8 mouse cellular contexts compared by ENCODE assay signal in genomic region chr8:90829825-90830224, GRCm38 (mm10). TPM values are rescaled to one million over a fixed set of nuclear protein-coding genes. Genes with fewer than 3 reads are reported as not detected.
DNase-seq lines count a peak whose midpoint lies in the region; ATAC-seq and TF ChIP-seq lines count a peak whose summit lies in the region.

No protein-coding gene starts in this region.

- no peaks in the 10 kb centered on the region for H3K4me1 ChIP-seq in heart, embryonic 16.5 days (ENCODE audit: control insufficient read depth, insufficient read depth, low read length)
- H3K4me1 ChIP-seq in ES-Bruce4 (ENCODE audit: control insufficient read depth, insufficient read depth, low read length), result peaks cover 11% of the 10 kb centered on the region
- peaks cover 4% of the 10 kb centered on the region; the same call in 1 of the 2 replicates for H3K4me1 ChIP-seq in forebrain, postnatal 0 days (ENCODE audit: insufficient read depth)

- no peak overlapping the region; the same call in 1 of the 2 replicates for H3K4me3 ChIP-seq in heart, embryonic 16.5 days (ENCODE audit: low read length)
- H3K4me3 ChIP-seq in ES-Bruce4 (ENCODE audit: low read depth, low read length), result peak overlapping the region; percentile 83; the same call in 1 of the 2 replicates
- H3K4me3 ChIP-seq in forebrain, postnatal 0 days (ENCODE audit: low read depth, low read length), result no peak overlapping the region

- no peaks in the 10 kb centered on the region for H3K36me3 ChIP-seq in heart, embryonic 16.5 days (ENCODE audit: control insufficient read depth, insufficient read depth)
- H3K36me3 ChIP-seq in ES-Bruce4 (ENCODE audit: control insufficient read depth, insufficient read depth, low read length, poor library complexity, severe bottlenecking), result no peaks in the 10 kb centered on the region
- H3K36me3 ChIP-seq in forebrain, postnatal 0 days (ENCODE audit: insufficient read depth), result no peaks in the 10 kb centered on the region

- H3K27ac ChIP-seq in heart, embryonic 16.5 days (ENCODE audit: low read length), result no peak overlapping the region
- peak overlapping the region; percentile 91 for H3K27ac ChIP-seq in ES-Bruce4 (ENCODE audit: insufficient read depth, low read length)
- no peak overlapping the region for H3K27ac ChIP-seq in forebrain, postnatal 0 days (ENCODE audit: low read depth, low read length)

- no peak overlapping the region for H3K9ac ChIP-seq in heart, embryonic 16.5 days (ENCODE audit: low read length)
- H3K9ac ChIP-seq in ES-Bruce4 (ENCODE audit: low read depth, poor library complexity, severe bottlenecking), result peak overlapping the region; percentile 62
- no peak overlapping the region for H3K9ac ChIP-seq in forebrain, postnatal 0 days

- 68% methylated on average over 1 of the region's 1 CpGs for WGBS in heart, embryonic 16.5 days
- WGBS in forebrain, postnatal 0 days, result 65% methylated on average over 1 of the region's 1 CpGs

- no peak for TF ChIP-seq CTCF in ES-Bruce4 (IDR thresholded peaks at IDR 0.05; ENCODE audit: low read depth, low read length)
- no peak for TF ChIP-seq CTCF in forebrain, postnatal 0 days (IDR thresholded peaks at IDR 0.05; ENCODE audit: low read depth)

- no peaks in the 10 kb centered on the region for H3K27me3 ChIP-seq in heart, embryonic 16.5 days (ENCODE audit: control insufficient read depth, insufficient read depth, low read length)
- H3K27me3 ChIP-seq in ES-Bruce4 (ENCODE audit: control insufficient read depth, insufficient read depth, low read length, poor library complexity, severe bottlenecking), result no peaks in the 10 kb centered on the region
- no peaks in the 10 kb centered on the region for H3K27me3 ChIP-seq in forebrain, postnatal 0 days (ENCODE audit: insufficient read depth, low read length)

- no peak for TF ChIP-seq EP300 in ES-Bruce4 (IDR thresholded peaks at IDR 0.05; ENCODE audit: insufficient read depth, low read depth, low read length)

- H3K4me2 ChIP-seq in heart, embryonic 16.5 days (ENCODE audit: low read depth, low read length), result peak overlapping the region; percentile 89; the same call in 1 of the 2 replicates
- H3K4me2 ChIP-seq in forebrain, postnatal 0 days (ENCODE audit: low read depth), result 0 out of 2 replicates have a peak overlapping the region, but pooled peaks have one; percentile 84

- no peaks in the 10 kb centered on the region for H3K9me3 ChIP-seq in heart, embryonic 16.5 days (replicated peaks; ENCODE audit: control insufficient read depth, low read length)
- H3K9me3 ChIP-seq in ES-Bruce4 (replicated peaks; ENCODE audit: control insufficient read depth, insufficient read depth, low read length, poor library complexity, severe bottlenecking), result no peaks in the 10 kb centered on the region
- H3K9me3 ChIP-seq in forebrain, postnatal 0 days (ENCODE audit: low read length), result no peaks in the 10 kb centered on the region

- intact Hi-C loops in heart, postnatal 14 days (cut with DNase I), result loop anchor here (2.0 to 5.0 kb wide), 2 partner anchors 47 to 189 kb away; no protein-coding TSS in a partner anchor

- no peak for ATAC-seq in heart, embryonic 16.5 days (replicated peaks; ENCODE audit: extremely low read depth, insufficient read depth, low FRiP score)
- no peak for ATAC-seq in forebrain, postnatal 0 days
- peak; percentile 60 for ATAC-seq in megakaryocyte-erythroid progenitor cell, adult 5-6 weeks (replicated peaks; ENCODE audit: low FRiP score, low TSS enrichment, poor library complexity, severe bottlenecking)

- DNase-seq in heart, postnatal 14 days, result no peak
- DNase-seq in forebrain, postnatal 0 days, result no peak
- no peak for DNase-seq in spleen, adult 18-20 months
- no peak for DNase-seq in left cerebral cortex, adult 18-20 months (ENCODE audit: low spot score in 2 of 2)
- DNase-seq in kidney, postnatal 25 days, result no peak

- TF ChIP-seq POLR2A in ES-Bruce4 (IDR thresholded peaks at IDR 0.05; ENCODE audit: insufficient read depth, low read length), result no peak

RNA-seq across cellular contexts. Expression of gene Chd9, which starts 1.7 kb away (rescaled TPM):
- 56.4 and 60.6 TPM in 2 replicates for polyA plus RNA-seq in heart, embryonic 16.5 days (2015; fragmentation: Nextera tagmentation; extraction: Ambion mirVana)
- 10 to 100 TPM; 60.2 to 66.2 TPM for total RNA-seq in heart, postnatal 14 days (2021)
- polyA plus RNA-seq in ES-Bruce4 (2011; ENCODE audit: insufficient read depth, insufficient read length, low read depth, missing spikeins), result 67.7 and 71.6 TPM in 2 replicates
- 49.5 and 74.5 TPM in 2 replicates for total RNA-seq in forebrain, postnatal 0 days (2014; rRNA removed)
- 48.4 and 73.6 TPM in 2 replicates for polyA plus RNA-seq in forebrain, postnatal 0 days (2015; fragmentation: Nextera tagmentation; extraction: Ambion mirVana)
- total RNA-seq in megakaryocyte-erythroid progenitor cell, adult 5-6 weeks (2014; fragmentation: Nextera tagmentation), result 43.1 and 47.2 TPM in 2 replicates
- total RNA-seq in megakaryocyte-erythroid progenitor cell, adult 5-6 weeks (2017), result 57.7 and 59.8 TPM in 2 replicates
- total RNA-seq in left cerebral cortex, adult 18-20 months (2021), result 100 to 1,000 TPM; 175 to 214 TPM

RNA-seq across cellular contexts. Expression of gene Gm19935, which starts 12.6 kb away (rescaled TPM):
- polyA plus RNA-seq in heart, embryonic 16.5 days (2015; fragmentation: Nextera tagmentation; extraction: Ambion mirVana), result 0.15 and 0.24 TPM in 2 replicates
- total RNA-seq in heart, postnatal 14 days (2021), result under 1 TPM in 1 of 2 experiments, not detected in 1; 0.76 TPM
- not detected in 2 replicates for polyA plus RNA-seq in ES-Bruce4 (2011; ENCODE audit: insufficient read depth, insufficient read length, low read depth, missing spikeins)
- 2.5 and 5.0 TPM in 2 replicates for total RNA-seq in forebrain, postnatal 0 days (2014; rRNA removed)
- polyA plus RNA-seq in forebrain, postnatal 0 days (2015; fragmentation: Nextera tagmentation; extraction: Ambion mirVana), result 2.9 and 4.6 TPM in 2 replicates
- not detected in 2 replicates for total RNA-seq in megakaryocyte-erythroid progenitor cell, adult 5-6 weeks (2014; fragmentation: Nextera tagmentation)
- total RNA-seq in megakaryocyte-erythroid progenitor cell, adult 5-6 weeks (2017), result not detected in 2 replicates
- 1 to 10 TPM in 1 of 2 experiments, under 1 TPM in 1; 0.94 to 2.4 TPM for total RNA-seq in left cerebral cortex, adult 18-20 months (2021)
